8 mouse cellular contexts compared by ENCODE assay signal in genomic region chr3:134190046-134190445, GRCm38 (mm10). TPM values are rescaled to one million over a fixed set of nuclear protein-coding genes. Genes with fewer than 3 reads are reported as not detected.
A peak's percentile ranks its signal among the peaks of the same experiment; 100 is the strongest.
DNase-seq lines count a peak whose midpoint lies in the region; ATAC-seq lines count a peak whose summit lies in the region.

No protein-coding gene starts in this region.

- no peaks in the 10 kb centered on the region for H3K36me3 ChIP-seq in liver, embryonic 11.5 days (ENCODE audit: control insufficient read depth, insufficient read depth, low read length)
- no peaks in the 10 kb centered on the region for H3K36me3 ChIP-seq in forebrain, embryonic 10.5 days (replicated peaks)
- H3K36me3 ChIP-seq in hindbrain, embryonic 14.5 days (replicated peaks; ENCODE audit: control insufficient read depth, insufficient read depth): no peaks in the 10 kb centered on the region
- H3K36me3 ChIP-seq in midbrain, embryonic 16.5 days (ENCODE audit: control insufficient read depth, insufficient read depth, low read length): no peaks in the 10 kb centered on the region

- H3K4me3 ChIP-seq in liver, embryonic 11.5 days (ENCODE audit: low read depth, low read length): no peak overlapping the region
- peak overlapping the region; percentile 36 for H3K4me3 ChIP-seq in forebrain, embryonic 10.5 days
- H3K4me3 ChIP-seq in hindbrain, embryonic 14.5 days (replicated peaks; ENCODE audit: low read length): peak overlapping the region; percentile 17
- H3K4me3 ChIP-seq in midbrain, embryonic 16.5 days (ENCODE audit: low read depth, low read length): peak overlapping the region; percentile 30

- 45% methylated on average over 11 of the region's 11 CpGs for WGBS in liver, embryonic 11.5 days
- 45% methylated on average over 11 of the region's 11 CpGs for WGBS in forebrain, embryonic 10.5 days
- WGBS in hindbrain, embryonic 14.5 days: 43% methylated on average over 11 of the region's 11 CpGs
- WGBS in midbrain, embryonic 16.5 days: 23% methylated on average over 11 of the region's 11 CpGs

- no peaks in the 10 kb centered on the region for H3K27me3 ChIP-seq in liver, embryonic 11.5 days (replicated peaks; ENCODE audit: control insufficient read depth, insufficient read depth, low read length)
- H3K27me3 ChIP-seq in forebrain, embryonic 10.5 days (ENCODE audit: poor library complexity, severe bottlenecking): no peaks in the 10 kb centered on the region
- H3K27me3 ChIP-seq in hindbrain, embryonic 14.5 days (ENCODE audit: control insufficient read depth, insufficient read depth, low read length): no peaks in the 10 kb centered on the region
- no peaks in the 10 kb centered on the region for H3K27me3 ChIP-seq in midbrain, embryonic 16.5 days (ENCODE audit: control insufficient read depth, insufficient read depth, low read depth, low read length)

- H3K27ac ChIP-seq in liver, embryonic 11.5 days (ENCODE audit: low read depth, low read length): no peak overlapping the region
- peak overlapping the region; percentile 77 for H3K27ac ChIP-seq in forebrain, embryonic 10.5 days
- peak overlapping the region; percentile 7; the same call in 1 of the 2 replicates for H3K27ac ChIP-seq in hindbrain, embryonic 14.5 days
- no peak overlapping the region for H3K27ac ChIP-seq in midbrain, embryonic 16.5 days (ENCODE audit: low read length)

- ATAC-seq in liver, embryonic 11.5 days (replicated peaks; ENCODE audit: low FRiP score): no peak
- ATAC-seq in hindbrain, embryonic 14.5 days (ENCODE audit: low FRiP score): 0 out of 2 replicates have a peak, but pooled peaks have one; percentile 62
- ATAC-seq in midbrain, embryonic 16.5 days: peak; percentile 85
- no peak for ATAC-seq in inflammation-experienced regulatory T-cells, adult 6 months

- no peaks in the 10 kb centered on the region for H3K9me3 ChIP-seq in liver, embryonic 11.5 days (ENCODE audit: control insufficient read depth, low read length)
- H3K9me3 ChIP-seq in forebrain, embryonic 10.5 days: no peaks in the 10 kb centered on the region
- no peaks in the 10 kb centered on the region for H3K9me3 ChIP-seq in hindbrain, embryonic 14.5 days (ENCODE audit: control insufficient read depth, low read length)
- no peaks in the 10 kb centered on the region for H3K9me3 ChIP-seq in midbrain, embryonic 16.5 days (replicated peaks; ENCODE audit: control insufficient read depth, low read length, poor library complexity, severe bottlenecking)

- H3K4me2 ChIP-seq in liver, embryonic 11.5 days: peak overlapping the region; percentile 38; the same call in 1 of the 2 replicates
- H3K4me2 ChIP-seq in hindbrain, embryonic 14.5 days (replicated peaks): peak overlapping the region; percentile 51
- H3K4me2 ChIP-seq in midbrain, embryonic 16.5 days (ENCODE audit: low read length): peak overlapping the region; percentile 58

- H3K9ac ChIP-seq in liver, embryonic 11.5 days (ENCODE audit: low read depth, low read length): no peak overlapping the region
- peak overlapping the region; percentile 28; the same call in 1 of the 2 replicates for H3K9ac ChIP-seq in hindbrain, embryonic 14.5 days
- H3K9ac ChIP-seq in midbrain, embryonic 16.5 days (ENCODE audit: low read depth, low read length): 0 out of 2 replicates have a peak overlapping the region, but pooled peaks have one; percentile 45

- DNase-seq in liver, embryonic 11.5 days (ENCODE audit: low spot score): no peak
- DNase-seq in liver: no peak
- DNase-seq in forebrain, embryonic 10.5 days (ENCODE audit: extremely low spot score, low spot score): peak; percentile 38
- no peak for DNase-seq in hindbrain, embryonic 14.5 days (ENCODE audit: low spot score)
- DNase-seq in urinary bladder, postnatal 10 days (ENCODE audit: low spot score): no peak
- no peak for DNase-seq in urinary bladder, postnatal 25 days (ENCODE audit: low spot score)

- H3K4me1 ChIP-seq in liver, embryonic 11.5 days (replicated peaks; ENCODE audit: control insufficient read depth, insufficient read depth, low read length): no peaks in the 10 kb centered on the region
- peaks cover 32% of the 10 kb centered on the region for H3K4me1 ChIP-seq in forebrain, embryonic 10.5 days
- peaks cover 5% of the 10 kb centered on the region; the same call in 1 of the 2 replicates for H3K4me1 ChIP-seq in hindbrain, embryonic 14.5 days (replicated peaks; ENCODE audit: control insufficient read depth, insufficient read depth, low read length)
- peaks cover 6% of the 10 kb centered on the region; the same call in 1 of the 2 replicates for H3K4me1 ChIP-seq in midbrain, embryonic 16.5 days (ENCODE audit: control insufficient read depth, insufficient read depth, low read length)

RNA-seq across cellular contexts. Expression of gene Cxxc4, which starts 46.2 kb away (rescaled TPM):
- 2.5 and 3.8 TPM in 2 replicates for polyA plus RNA-seq in liver, embryonic 11.5 days (2014; fragmentation: Nextera tagmentation; extraction: Ambion mirVana)
- 12.0 and 13.2 TPM in 2 replicates for polyA plus RNA-seq in forebrain, embryonic 10.5 days (2016; fragmentation: Nextera tagmentation; extraction: Ambion mirVana)
- 31.9 and 34.2 TPM in 2 replicates for polyA plus RNA-seq in hindbrain, embryonic 14.5 days (2014; fragmentation: Nextera tagmentation; extraction: Ambion mirVana)
- polyA plus RNA-seq in midbrain, embryonic 16.5 days (2015; fragmentation: Nextera tagmentation; extraction: Ambion mirVana): 43.6 and 45.6 TPM in 2 replicates
- polyA plus RNA-seq in inflammation-experienced regulatory T-cells, adult 6 months (2017; shearing (Covaris generic)): not detected

Comparison
In these comparisons a context has a peak if more than half of its experiments do, and no peak if none do; other contexts are left out.
1. ATAC-seq: peak in hindbrain, embryonic 14.5 days (single experiment) and midbrain, embryonic 16.5 days (single experiment); none in liver, embryonic 11.5 days (single experiment) and inflammation-experienced regulatory T-cells, adult 6 months (single experiment).
2. H3K27ac ChIP-seq: peak in forebrain, embryonic 10.5 days (single experiment) and hindbrain, embryonic 14.5 days (single experiment); none in liver, embryonic 11.5 days (single experiment) and midbrain, embryonic 16.5 days (single experiment).
3. Peak in every context shown above with its lines, with median percentiles within 50 percentile points of each other: H3K4me2 ChIP-seq.